Mouse (Mus musculus) heart, embryonic 14.5 days (tissue): Measurements from ENCODE around the gene Plg. TPM values are rescaled to one million over a fixed set of nuclear protein-coding genes. Genes with fewer than 3 reads are reported as not detected.

ENCODE experiments used
- ATAC-seq: fragments of 200-750 bp; cut with Nextera tagmentation; 2 replicates; pipeline ENCODE4 v1.8.0; 2017; ENCODE audit warnings: low read depth, moderate TSS enrichment; ENCODE audit not compliant: insufficient number of reproducible peaks, insufficient read depth, low FRiP score
- H3K27ac ChIP-seq, 2 experiments: fragments of 200-500 bp in 1 of 2; fragments of 300-500 bp in 1 of 2; sonication (generic) in 1 of 2; replicated peaks in 1 of 2; 2 replicates each; pipeline ENCODE4 v1.5.1; 2012 to 2014; ENCODE audit warnings: low read depth in 2 of 2, low read length in 2 of 2, control low read depth in 1 of 2, mild to moderate bottlenecking in 1 of 2, mixed read lengths in 1 of 2; ENCODE audit not compliant: control insufficient read depth in 1 of 2, insufficient read depth in 1 of 2
- H3K27me3 ChIP-seq: fragments of 300-500 bp; sonication (generic); 2 replicates; pipeline ENCODE4 v1.6.1; 2014; ENCODE audit warnings: mild to moderate bottlenecking, low read length, control low read depth; ENCODE audit not compliant: control insufficient read depth, insufficient read depth
- H3K36me3 ChIP-seq: fragments of 300-500 bp; sonication (generic); 2 replicates; pipeline ENCODE4 v1.6.1; 2014; ENCODE audit warnings: mild to moderate bottlenecking, control low read depth, low read length, mixed read lengths; ENCODE audit not compliant: control insufficient read depth, insufficient read depth
- H3K4me1 ChIP-seq, 2 experiments: fragments of 200-500 bp in 1 of 2; fragments of 300-500 bp in 1 of 2; sonication (generic) in 1 of 2; 2 replicates each; pipeline ENCODE4 v1.6.1; 2012 to 2014; ENCODE audit warnings: low read length in 2 of 2, control low read depth in 1 of 2, mixed read lengths in 1 of 2; ENCODE audit not compliant: control insufficient read depth in 2 of 2, insufficient read depth in 2 of 2
- H3K4me2 ChIP-seq: fragments of 300-500 bp; sonication (generic); 2 replicates; pipeline ENCODE4 v1.6.1; 2014; ENCODE audit warnings: mild to moderate bottlenecking, low read length
- H3K4me3 ChIP-seq, 2 experiments: fragments of 200-500 bp in 1 of 2; fragments of 300-500 bp in 1 of 2; sonication (generic) in 1 of 2; 2 replicates each; pipeline ENCODE4 v1.5.1; 2012 to 2014; ENCODE audit warnings: low read length in 2 of 2, mild to moderate bottlenecking in 2 of 2, control low read depth in 1 of 2, low read depth in 1 of 2, moderate library complexity in 1 of 2; ENCODE audit not compliant: control insufficient read depth in 1 of 2, insufficient read depth in 1 of 2
- H3K9ac ChIP-seq: fragments of 300-500 bp; sonication (generic); 2 replicates; pipeline ENCODE4 v1.6.1; 2014; ENCODE audit warnings: mild to moderate bottlenecking, low read length
- H3K9me3 ChIP-seq: fragments of 300-500 bp; sonication (generic); 2 replicates; pipeline ENCODE4 v1.6.1; 2016; ENCODE audit warnings: low read length, control low read depth; ENCODE audit not compliant: control insufficient read depth
- WGBS: fragments of 180-500 bp; shearing (Covaris S2); extraction: QIAGEN DNeasy Blood & Tissue Kit; methylation state at CpG from one replicate; pipeline ENCODE4 v1.1.7; 2014; 5-methylcytosine and 5-hydroxymethylcytosine counted together
- polyA plus RNA-seq: library from polyadenylated mRNA; unstranded; fragments of >200 nt; fragmentation: Nextera tagmentation; extraction: Ambion mirVana; gene quantifications from 2 replicates; pipeline ENCODE4 v1.2.1, GENCODE M21; 2014

Plg gene
- polyA plus RNA-seq, 1 experiment from 2014 or later, result not detected

GRCm38 (mm10) chr17:12371310-12371925 is 7.0 kb upstream of the Plg start:
- H3K9me3 ChIP-seq, result no peaks in the 10 kb centered on the region
- H3K4me3 ChIP-seq, result no peak overlapping the region
- no peak overlapping the region for H3K27ac ChIP-seq
- no peaks in the 10 kb centered on the region for H3K36me3 ChIP-seq
- H3K4me1 ChIP-seq, result no peaks in the 10 kb centered on the region; a peak in 1 of 4 replicates
- peak overlapping the region; percentile 27 for H3K4me2 ChIP-seq
- no peak for ATAC-seq
- H3K9ac ChIP-seq, result no peak overlapping the region
- H3K27me3 ChIP-seq, result no peaks in the 10 kb centered on the region
- WGBS, result 37% methylated on average over 10 of the region's 10 CpGs

GRCm38 (mm10) chr17:12372021-12372420 is 6.4 kb upstream of the Plg start:
- Histone ChIP-seq H3K4me1 (no peaks in the 10 kb centered on the region; a peak in 1 of 4 replicates), H3K9ac (no peak overlapping the region), H3K36me3 (no peaks in the 10 kb centered on the region), H3K4me3 (no peak overlapping the region), H3K27me3 (no peaks in the 10 kb centered on the region), H3K9me3 (no peaks in the 10 kb centered on the region), H3K4me2 (peak overlapping the region; percentile 27), H3K27ac (no peak overlapping the region)
- no peak for ATAC-seq
- 22% methylated on average over 4 of the region's 4 CpGs for WGBS

- H3K4me1 ChIP-seq, result no peaks in the 10 kb centered on the region; a peak in 1 of 4 replicates
- H3K36me3 ChIP-seq, result no peaks in the 10 kb centered on the region
- no peaks in the 10 kb centered on the region for H3K9me3 ChIP-seq
- H3K4me3 ChIP-seq, result no peak overlapping the region
- no peaks in the 10 kb centered on the region for H3K27me3 ChIP-seq
- no peak overlapping the region for H3K9ac ChIP-seq
- 35% methylated on average over 3 of the region's 3 CpGs for WGBS
- no peak for ATAC-seq
- H3K4me2 ChIP-seq, result no peak overlapping the region
- no peak overlapping the region for H3K27ac ChIP-seq
Measured at GRCm38 (mm10) chr17:12373601-12374144, 4.7 kb upstream of the Plg start.

GRCm38 (mm10) chr17:12380287-12380686 is 1.9 kb downstream of the Plg start:
- Histone ChIP-seq H3K4me3 (no peak overlapping the region), H3K4me2 (no peak overlapping the region), H3K4me1 (no peaks in the 10 kb centered on the region), H3K27ac (no peak overlapping the region), H3K9ac (no peak overlapping the region), H3K36me3 (no peaks in the 10 kb centered on the region), H3K9me3 (no peaks in the 10 kb centered on the region), H3K27me3 (no peaks in the 10 kb centered on the region)
- 84% methylated on average over 4 of the region's 4 CpGs for WGBS
- no peak for ATAC-seq

GRCm38 (mm10) chr17:12381579-12381978 is 3.2 kb downstream of the Plg start:
- no peak overlapping the region for H3K9ac ChIP-seq
- 62% methylated on average over 2 of the region's 2 CpGs for WGBS
- no peaks in the 10 kb centered on the region for H3K9me3 ChIP-seq
- H3K27ac ChIP-seq, result no peak overlapping the region
- no peaks in the 10 kb centered on the region for H3K36me3 ChIP-seq
- no peak overlapping the region for H3K4me2 ChIP-seq
- no peaks in the 10 kb centered on the region for H3K4me1 ChIP-seq
- H3K27me3 ChIP-seq, result no peaks in the 10 kb centered on the region
- no peak for ATAC-seq
- H3K4me3 ChIP-seq, result no peak overlapping the region

GRCm38 (mm10) chr17:12382531-12382930 is 4.1 kb downstream of the Plg start:
- Histone ChIP-seq H3K4me3 (no peak overlapping the region), H3K27ac (no peak overlapping the region), H3K9ac (no peak overlapping the region), H3K4me1 (no peaks in the 10 kb centered on the region), H3K27me3 (no peaks in the 10 kb centered on the region), H3K36me3 (no peaks in the 10 kb centered on the region), H3K9me3 (no peaks in the 10 kb centered on the region), H3K4me2 (no peak overlapping the region)
- ATAC-seq, result no peak
- 46% methylated on average over 2 of the region's 2 CpGs for WGBS

GRCm38 (mm10) chr17:12385049-12385794 is 6.8 kb downstream of the Plg start:
- H3K27ac ChIP-seq, result no peak overlapping the region
- no peak overlapping the region for H3K9ac ChIP-seq
- 72% methylated on average over 8 of the region's 8 CpGs for WGBS
- no peak overlapping the region for H3K4me2 ChIP-seq
- ATAC-seq, result no peak
- H3K36me3 ChIP-seq, result no peaks in the 10 kb centered on the region
- no peaks in the 10 kb centered on the region for H3K27me3 ChIP-seq
- no peak overlapping the region for H3K4me3 ChIP-seq
- H3K9me3 ChIP-seq, result no peaks in the 10 kb centered on the region
- H3K4me1 ChIP-seq, result no peaks in the 10 kb centered on the region
